Comparison of ENCODE assay signal across 10 mouse cellular contexts in the genomic region with DNA sequence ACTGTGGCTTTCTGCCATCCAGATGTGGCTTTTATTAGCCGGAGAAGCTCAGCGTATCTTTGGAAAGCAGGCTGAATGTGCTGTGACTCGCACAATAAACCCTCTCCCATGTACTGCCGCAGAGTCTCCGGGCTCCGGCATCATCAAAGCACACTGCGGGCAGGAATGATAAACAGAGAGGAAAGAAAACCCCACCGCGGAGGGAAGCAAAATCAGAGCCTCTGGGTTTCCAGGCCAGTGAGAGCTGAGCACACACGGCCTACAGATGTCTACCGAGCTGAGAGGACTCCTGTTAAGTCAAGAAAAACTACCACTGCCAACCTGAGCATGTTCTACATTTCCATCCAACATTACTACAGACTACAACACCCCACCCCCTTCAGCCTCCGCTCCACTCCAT. TPM values are rescaled to one million over a fixed set of nuclear protein-coding genes. Genes with fewer than 3 reads are reported as not detected.
A peak's percentile ranks its signal among the peaks of the same experiment; 100 is the strongest.
DNase-seq lines count a peak whose midpoint lies in the region; ATAC-seq and TF ChIP-seq lines count a peak whose summit lies in the region.
"Had no signal": no experiment of that assay in that cellular context is flagged by ENCODE, and none has a peak within 500 bp of the region (broad histone marks: within the 10 kb centered on the region; RNA-seq: fewer than 3 reads in every experiment).

No protein-coding gene starts in this region.

- 27% methylated on average over 12 of the region's 12 CpGs for WGBS in kidney, adult 2 months
- WGBS in hindbrain, embryonic 13.5 days, result 22% methylated on average over 12 of the region's 12 CpGs
- WGBS in midbrain, embryonic 15.5 days, result 31% methylated on average over 12 of the region's 12 CpGs

- TF ChIP-seq POLR2A in kidney, adult 2 months (IDR thresholded peaks at IDR 0.05; ENCODE audit: low read depth, low read length), result no peak

- peak overlapping the region; percentile 90 for H3K4me2 ChIP-seq in hindbrain, embryonic 13.5 days
- H3K4me2 ChIP-seq in midbrain, embryonic 15.5 days, result peak overlapping the region; percentile 84

- no peaks in the 10 kb centered on the region for H3K36me3 ChIP-seq in kidney, adult 2 months (ENCODE audit: control insufficient read depth, insufficient read depth, low read length)
- H3K36me3 ChIP-seq in hindbrain, embryonic 13.5 days, result no peaks in the 10 kb centered on the region
- no peaks in the 10 kb centered on the region for H3K36me3 ChIP-seq in midbrain, embryonic 15.5 days (replicated peaks)
- H3K36me3 ChIP-seq: G1E had no signal

- peak overlapping the region; percentile 79; the same call in 1 of the 2 replicates for H3K27ac ChIP-seq in kidney, adult 2 months (ENCODE audit: insufficient read depth, low read depth, low read length)
- H3K27ac ChIP-seq in hindbrain, embryonic 13.5 days, result peak overlapping the region; percentile 40; the same call in 1 of the 2 replicates
- no peak overlapping the region for H3K27ac ChIP-seq in midbrain, embryonic 15.5 days

- H3K9me3 ChIP-seq in hindbrain, embryonic 13.5 days, result no peaks in the 10 kb centered on the region
- H3K9me3 ChIP-seq in midbrain, embryonic 15.5 days, result no peaks in the 10 kb centered on the region

- no peak for ATAC-seq in hindbrain, embryonic 13.5 days (ENCODE audit: low FRiP score)
- no peak for ATAC-seq in midbrain, embryonic 15.5 days (replicated peaks)
- no peak for ATAC-seq in frontal cortex, adult (ENCODE audit: low TSS enrichment)

- peak overlapping the region; percentile 56; the same call in 1 of the 2 replicates for H3K9ac ChIP-seq in hindbrain, embryonic 13.5 days
- no peak overlapping the region for H3K9ac ChIP-seq in midbrain, embryonic 15.5 days

- DNase-seq in kidney, adult 2 months, result no peak
- no peak for DNase-seq in kidney, adult 11 months
- DNase-seq in embryo, embryonic 10.5 days (ENCODE audit: low spot score), result peak; percentile 65
- no peak for DNase-seq in urinary bladder, postnatal 4 days (ENCODE audit: low spot score in 2 of 2)
- DNase-seq in urinary bladder, postnatal 14 days (ENCODE audit: low spot score), result no peak
- DNase-seq: right cerebral cortex, postnatal 25 days had no signal

- peak overlapping the region; percentile 27 for H3K4me3 ChIP-seq in kidney, adult 2 months (ENCODE audit: insufficient read depth, low read depth, low read length)
- H3K4me3 ChIP-seq in hindbrain, embryonic 13.5 days, result peak overlapping the region; percentile 88
- H3K4me3 ChIP-seq in midbrain, embryonic 15.5 days, result peak overlapping the region; percentile 10

- H3K4me1 ChIP-seq in kidney, adult 2 months (ENCODE audit: control insufficient read depth, insufficient read depth, low read length), result peaks cover 31% of the 10 kb centered on the region
- H3K4me1 ChIP-seq in hindbrain, embryonic 13.5 days (replicated peaks), result peaks cover 80% of the 10 kb centered on the region
- peaks cover 72% of the 10 kb centered on the region for H3K4me1 ChIP-seq in midbrain, embryonic 15.5 days

- no peak for TF ChIP-seq CTCF in kidney, adult 2 months (conservative IDR thresholded peaks at IDR 0.05; ENCODE audit: insufficient read depth, insufficient read length, low read depth, low read length)

- H3K27me3 ChIP-seq in kidney, adult 2 months (replicated peaks; ENCODE audit: control insufficient read depth, insufficient read depth, low read length), result no peaks in the 10 kb centered on the region
- H3K27me3 ChIP-seq in hindbrain, embryonic 13.5 days, result peaks cover 3% of the 10 kb centered on the region; the same call in 1 of the 2 replicates
- no peaks in the 10 kb centered on the region for H3K27me3 ChIP-seq in midbrain, embryonic 15.5 days (replicated peaks)

RNA-seq across cellular contexts. Expression of a gene that starts 5.0 kb away (rescaled TPM):
- polyA plus RNA-seq in kidney, adult 2 months (2012; rRNA removed), result 22.1 and 22.9 TPM in 2 replicates
- 10.8 and 11.2 TPM in 2 replicates for polyA plus RNA-seq in hindbrain, embryonic 13.5 days (2015; fragmentation: Nextera tagmentation; extraction: Ambion mirVana)
- 9.0 and 10.6 TPM in 2 replicates for polyA plus RNA-seq in midbrain, embryonic 15.5 days (2015; fragmentation: Nextera tagmentation; extraction: Ambion mirVana)
- polyA plus RNA-seq: G1E had no signal

RNA-seq across cellular contexts. Expression of a gene that starts 50.1 kb away (rescaled TPM):
- 0.55 TPM in 1 of 2 replicates, not detected in the other for polyA plus RNA-seq in kidney, adult 2 months (2012; rRNA removed)
- 0.35 TPM in 1 of 2 replicates, not detected in the other for polyA plus RNA-seq in hindbrain, embryonic 13.5 days (2015; fragmentation: Nextera tagmentation; extraction: Ambion mirVana)
- polyA plus RNA-seq in midbrain, embryonic 15.5 days (2015; fragmentation: Nextera tagmentation; extraction: Ambion mirVana), result 0.46 TPM in 1 of 2 replicates, not detected in the other
- polyA plus RNA-seq: G1E had no signal

Comparison
In these comparisons a context has a peak if more than half of its experiments do, and no peak if none do; other contexts are left out.
1. H3K4me3 ChIP-seq: peak in every context shown above with its lines; median percentile 88 in hindbrain, embryonic 13.5 days; 27 in kidney, adult 2 months; 10 in midbrain, embryonic 15.5 days.